Mouse (Mus musculus) monocyte, adult 2 months (primary cell): ENCODE results near the gene Rnf213.

Experiments
- DNase-seq, 2 experiments: peaks; one replicate each; pipeline ENCODE4 v3.0.0; 2022; ENCODE audit warnings: low spot score in 2 of 2, low read depth in 1 of 2

Gene Rnf213

GRCm38 (mm10) chr11:119389851-119390270 lies 3.0 kb upstream of the Rnf213 start:
- peak in 1 of 2 experiments; percentile 64 for DNase-seq

DNA sequence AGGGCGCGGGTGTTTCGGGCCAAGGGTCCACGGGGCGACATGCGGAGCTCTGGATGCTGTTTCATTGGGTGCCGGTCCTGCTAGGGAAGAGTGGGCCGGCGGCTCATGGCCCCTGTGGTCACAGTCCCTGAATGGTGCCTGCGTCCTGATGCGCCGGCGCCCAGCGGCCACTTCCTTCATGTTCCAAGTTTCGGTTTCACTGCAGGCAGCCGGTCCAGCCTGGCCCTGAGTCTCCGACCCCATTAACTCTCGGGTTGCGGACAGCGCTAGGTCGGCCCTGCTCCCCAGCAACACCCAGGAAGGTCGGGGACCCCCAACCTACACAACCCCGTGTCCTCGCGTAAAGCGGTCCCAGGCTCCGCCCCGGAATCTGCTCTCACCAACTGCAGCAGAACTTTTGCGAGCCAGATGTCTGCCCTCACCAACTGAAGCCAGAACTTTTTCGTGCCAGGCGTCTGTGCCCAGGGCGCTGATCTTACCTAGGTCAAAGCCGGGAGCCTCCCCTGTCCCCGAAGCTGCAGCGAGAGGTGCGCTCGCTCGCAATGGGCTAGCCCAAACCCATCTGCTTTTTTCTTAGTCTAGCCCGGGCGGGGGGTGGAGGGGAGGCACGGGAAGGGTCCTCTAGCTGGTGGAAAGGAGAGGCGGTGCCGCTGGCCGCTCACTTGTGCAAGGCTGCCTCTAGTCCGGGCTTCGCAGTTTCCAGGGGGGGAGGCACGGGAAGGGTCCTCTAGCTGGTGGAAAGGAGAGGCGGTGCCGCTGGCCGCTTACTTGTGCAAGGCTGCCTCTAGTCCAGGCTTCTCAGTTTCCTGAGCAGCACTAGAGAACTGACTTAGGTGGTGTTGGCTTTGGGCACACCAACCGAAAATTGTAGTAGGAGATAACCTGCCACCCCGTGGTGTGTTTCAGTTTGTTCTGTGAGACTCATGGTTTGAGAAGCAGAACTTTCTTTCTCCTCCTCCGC lies 2.3 kb upstream of the Rnf213 start:
- DNase-seq: peak; percentile 46 to 65

DNA sequence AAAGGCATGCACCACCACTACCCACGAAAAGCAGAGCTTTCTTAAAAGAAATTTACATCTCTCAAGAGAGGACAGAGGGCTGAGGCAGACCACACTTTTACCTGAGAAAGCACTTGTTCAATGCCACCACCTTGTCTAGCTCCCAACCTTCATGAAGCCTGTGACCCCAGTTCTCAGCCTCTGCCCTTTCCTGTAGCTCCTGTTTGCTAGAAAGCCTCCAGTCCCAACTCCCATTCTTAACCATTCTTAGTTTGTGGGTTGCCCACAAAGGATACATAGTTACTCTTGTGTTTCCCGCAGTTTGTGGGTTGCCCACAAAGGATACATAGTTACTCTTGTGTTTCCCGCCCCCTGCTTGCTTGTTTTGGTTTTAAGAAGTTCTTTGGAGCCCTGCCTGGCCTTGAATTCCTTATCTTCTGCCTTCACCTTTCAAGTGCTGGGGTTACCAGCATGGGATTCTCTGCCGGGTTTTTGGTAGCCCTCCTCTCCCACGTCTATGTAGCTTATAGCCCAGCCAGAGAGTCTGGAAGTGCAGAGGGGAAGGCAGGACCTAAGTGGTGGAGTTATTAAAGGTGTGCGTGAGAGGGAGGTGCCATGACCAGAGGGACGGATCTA lies 1.4 kb upstream of the Rnf213 start:
- DNase-seq: no peak

GRCm38 (mm10) chr11:119392001-119392614 lies 792 bp upstream of the Rnf213 start:
- peak in 1 of 2 experiments; percentile 37 for DNase-seq

DNA sequence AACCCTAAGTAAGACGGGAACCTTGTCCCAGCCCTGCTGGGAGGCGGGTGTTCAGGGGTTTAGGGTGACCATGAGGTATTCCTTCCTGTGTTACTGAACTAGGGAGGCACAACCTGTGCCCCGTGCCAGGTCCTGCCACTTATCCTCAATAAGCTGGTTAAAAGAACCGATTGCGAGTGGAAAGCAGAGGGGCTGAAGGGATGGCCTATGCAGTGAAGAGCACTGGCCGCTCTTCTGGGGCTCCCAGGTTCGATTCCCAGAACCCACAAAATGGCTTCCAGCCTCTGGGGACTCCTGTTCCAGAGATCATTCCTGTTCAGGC lies 544 bp downstream of the Rnf213 start:
- DNase-seq: no peak

DNA sequence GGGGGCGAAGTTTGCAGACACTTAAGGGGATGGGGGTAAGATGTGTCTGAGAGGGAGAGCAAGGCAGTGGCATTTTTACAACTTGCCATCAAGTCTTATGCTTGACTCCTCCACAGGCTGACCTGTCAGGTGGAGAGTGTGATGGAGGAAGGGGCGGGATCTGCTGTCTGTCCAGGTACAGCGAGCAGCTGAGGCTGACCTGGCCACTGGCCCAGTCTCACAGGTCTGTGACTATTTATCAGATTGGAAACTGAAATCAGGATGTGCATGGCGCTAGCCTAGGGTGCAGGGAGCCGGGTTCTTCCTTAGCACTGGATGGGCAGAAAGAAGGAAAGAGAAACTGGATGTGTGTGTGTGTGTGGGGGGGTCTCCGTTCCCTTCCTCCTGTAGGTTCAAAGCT lies 1.3 kb downstream of the Rnf213 start:
- DNase-seq: no peak

DNA sequence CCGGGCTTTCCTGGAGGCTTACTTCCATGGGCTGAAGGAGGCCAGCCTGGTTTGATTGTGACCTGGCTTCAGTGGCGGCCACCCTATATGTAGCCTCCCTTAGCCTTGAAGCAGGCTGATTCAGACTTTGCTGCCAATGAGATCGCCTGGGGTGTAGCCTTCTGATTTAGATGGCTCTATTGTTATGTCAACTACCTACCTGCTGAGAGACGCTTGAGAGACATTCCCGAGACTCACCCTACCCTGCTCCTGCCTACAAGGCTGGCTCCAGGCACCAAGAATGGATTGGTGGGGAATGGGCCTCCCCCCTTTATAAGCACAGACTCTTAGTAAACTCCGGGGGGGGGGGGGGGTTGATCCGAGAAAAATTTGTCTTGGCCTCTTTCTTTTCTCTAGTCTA lies 2.5 kb downstream of the Rnf213 start:
- no peak for DNase-seq

GRCm38 (mm10) chr11:119395931-119396330 lies 3.0 kb downstream of the Rnf213 start:
- no peak for DNase-seq

DNA sequence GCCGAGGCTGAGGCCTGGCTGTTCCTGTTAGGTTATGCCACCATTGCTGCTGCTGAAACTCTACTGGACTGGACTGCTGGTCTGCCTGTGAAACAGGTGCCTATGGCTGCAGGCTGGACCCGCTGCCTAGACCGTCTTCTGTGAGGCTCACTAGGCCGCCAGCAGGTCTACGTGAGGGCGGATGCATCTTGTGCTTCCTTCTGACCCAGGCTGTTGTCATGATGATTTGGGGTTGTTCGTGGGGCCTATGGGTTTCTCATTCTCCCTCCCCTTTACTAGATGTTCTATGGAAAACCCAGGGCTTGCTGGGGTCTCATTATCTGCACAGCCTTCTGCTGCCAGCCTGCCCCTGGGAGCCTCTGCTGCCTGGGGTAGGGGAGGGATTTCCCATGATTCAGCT lies 3.6 kb downstream of the Rnf213 start:
- DNase-seq: no peak

GRCm38 (mm10) chr11:119402501-119403160 lies 9.7 kb downstream of the Rnf213 start:
- no peak for DNase-seq

- peak in 1 of 2 experiments; percentile 25 for DNase-seq
These were observed 11.7 kb downstream of the Rnf213 start for GRCm38 (mm10) chr11:119404627-119405026.

DNA sequence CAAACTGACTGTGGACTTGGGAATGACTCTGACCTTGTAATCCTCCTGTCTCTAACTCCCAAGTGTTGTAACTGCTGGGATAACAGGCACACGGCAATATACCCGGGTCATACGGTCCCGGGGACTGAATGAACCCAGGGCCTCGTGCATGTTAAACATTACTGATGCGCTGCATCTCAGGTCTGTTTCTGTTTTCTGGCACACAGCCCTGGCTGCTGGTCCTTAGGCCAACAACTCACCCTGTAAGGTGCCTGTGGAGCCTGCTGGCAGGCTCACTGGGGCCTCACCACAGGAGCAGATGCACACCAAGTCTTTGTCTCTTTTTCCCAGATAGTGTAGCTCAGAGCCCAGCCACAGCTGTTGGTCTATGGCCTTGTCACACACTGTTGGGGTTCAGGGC lies 14.5 kb downstream of the Rnf213 start:
- DNase-seq: no peak

GRCm38 (mm10) chr11:119407977-119408376 lies 15.1 kb downstream of the Rnf213 start:
- no peak for DNase-seq

- no peak for DNase-seq
These were observed 26.6 kb downstream of the Rnf213 start for GRCm38 (mm10) chr11:119419327-119420118.

DNA sequence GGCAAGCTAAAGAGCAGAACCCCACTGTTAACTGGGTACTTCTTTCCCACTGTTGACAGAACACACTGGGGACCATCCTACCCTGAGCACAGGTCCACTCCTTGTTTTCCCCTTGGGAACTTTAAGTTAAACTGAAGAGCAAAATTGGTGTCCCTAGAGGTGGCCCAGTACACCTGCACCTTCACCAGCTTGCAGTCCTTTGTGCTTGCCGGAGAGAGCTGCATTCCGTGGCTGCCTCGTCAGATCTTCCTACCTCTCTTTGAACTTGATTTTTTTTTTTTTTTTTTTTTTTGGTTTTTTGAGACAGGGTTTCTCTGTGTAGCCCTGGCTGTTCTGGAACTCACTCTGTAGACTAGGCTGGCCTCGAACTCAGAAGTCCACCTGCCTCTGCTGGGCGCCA lies 27.5 kb downstream of the Rnf213 start:
- no peak for DNase-seq

- DNase-seq: no peak
These were observed 34.5 kb downstream of the Rnf213 start for GRCm38 (mm10) chr11:119427431-119427830.

DNA sequence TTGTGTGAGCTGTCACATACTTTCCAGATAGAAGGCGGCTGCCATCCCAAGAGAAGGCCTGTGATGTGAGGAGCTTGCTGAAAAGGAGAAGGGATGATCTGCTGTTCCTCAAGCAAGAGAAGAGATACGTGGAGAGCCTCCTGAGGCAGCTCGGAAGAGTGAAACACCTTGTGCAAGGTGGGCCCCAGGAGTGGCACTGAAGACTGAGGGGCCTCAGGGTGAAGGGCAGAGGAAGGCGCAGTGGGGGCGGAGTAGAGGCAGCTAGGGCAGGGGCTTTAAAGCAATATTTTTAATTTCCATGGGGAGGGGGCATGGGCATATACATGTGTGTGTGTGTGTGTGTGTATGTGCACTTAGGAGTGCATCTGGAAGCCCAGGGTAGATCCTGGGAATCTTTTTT lies 35.1 kb downstream of the Rnf213 start:
- no peak for DNase-seq

DNA sequence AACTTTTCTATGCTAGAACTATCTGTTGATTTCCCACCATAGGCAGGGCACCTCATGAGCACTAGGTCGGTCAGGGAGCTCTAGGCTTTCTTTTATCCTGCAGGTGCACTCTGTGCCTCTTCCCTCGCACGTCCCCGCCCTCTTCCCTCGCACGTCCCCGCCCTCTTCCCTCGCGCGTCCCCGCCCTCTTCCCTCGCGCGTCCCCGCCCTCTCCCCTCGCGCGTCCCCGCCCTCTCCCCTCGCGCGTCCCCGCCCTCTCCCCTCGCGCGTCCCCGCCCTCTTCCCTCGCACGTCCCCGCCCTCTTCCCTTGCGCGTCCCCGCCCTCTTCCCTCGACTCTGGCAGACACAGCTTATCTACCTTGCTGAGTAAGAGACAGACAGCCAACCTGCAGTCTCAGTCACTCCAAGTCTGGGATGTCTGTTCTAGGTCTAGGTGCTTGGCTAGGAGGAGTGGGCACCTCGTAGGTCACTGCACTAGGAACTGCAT lies 35.8 kb downstream of the Rnf213 start:
- no peak for DNase-seq

DNA sequence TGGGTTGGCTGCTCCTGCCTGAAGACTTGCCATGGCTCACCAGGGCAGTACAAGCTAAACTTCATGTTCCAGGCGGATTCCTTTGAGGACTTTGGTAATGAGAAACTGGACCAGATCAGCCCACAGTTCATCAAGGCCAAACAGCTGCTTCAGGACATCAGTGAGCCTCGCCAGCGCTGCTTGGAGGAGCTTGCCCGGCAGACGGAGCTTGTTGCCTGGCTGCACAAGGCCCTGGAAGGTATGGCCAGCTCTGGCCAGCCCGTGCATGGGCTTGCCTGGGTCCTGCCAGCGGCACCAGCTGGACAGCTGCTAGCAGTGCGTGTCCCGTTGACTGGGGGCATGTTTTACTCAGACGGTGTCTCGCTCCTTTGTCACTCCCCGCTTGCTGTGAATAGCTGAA lies 38.6 kb downstream of the Rnf213 start:
- no peak for DNase-seq

DNA sequence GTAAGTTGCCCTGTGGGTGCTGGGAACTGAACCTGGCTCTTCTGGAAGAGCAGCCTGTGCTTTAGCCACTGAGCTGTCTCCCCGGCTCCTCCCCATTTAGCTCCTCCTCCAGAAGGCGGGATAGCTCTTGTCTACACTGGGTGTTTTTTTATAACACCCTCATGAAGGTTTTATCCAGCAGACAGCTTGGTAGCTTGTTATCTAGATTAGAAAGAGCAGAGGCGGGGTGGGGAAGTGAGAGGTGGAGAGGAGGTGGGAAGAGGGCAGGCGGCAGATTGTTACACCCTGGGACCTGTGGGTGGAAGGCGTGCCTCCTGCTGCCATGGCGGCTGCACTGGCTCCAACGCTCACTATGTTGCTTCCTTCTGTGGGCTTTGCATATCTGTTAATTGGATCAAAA lies 39.8 kb downstream of the Rnf213 start:
- no peak for DNase-seq

- no peak for DNase-seq
These were observed 41.4 kb downstream of the Rnf213 start for GRCm38 (mm10) chr11:119434316-119434715.
